Mouse (Mus musculus) erythroblast, adult 5-6 weeks (primary cell): ENCODE measurements around the gene Cdc14a. TPM values are rescaled to one million over a fixed set of nuclear protein-coding genes. Genes with fewer than 3 reads are reported as not detected.
"Not testable (repeated sequence)": the region's sequence is repeated elsewhere in the genome, so short reads cannot be mapped to it uniquely, and the experiment has no call there.

Source experiments
- ATAC-seq: replicated peaks from 2 replicates; pipeline ENCODE4 v1.8.0; 2016; ENCODE audit warnings: moderate number of reproducible peaks, mild to moderate bottlenecking, moderate TSS enrichment, inconsistent platforms; ENCODE audit not compliant: poor library complexity, low FRiP score, severe bottlenecking
- total RNA-seq, 2 experiments: library from RNA; stranded (forward) in 1 of 2; stranded (reverse) in 1 of 2; fragments of 150-400 nt in 1 of 2; fragments of 200-764, 138-1000 nt in 1 of 2; gene quantifications; 2 replicates each; pipeline versions ENCODE4 v1.2.3 to v1.2.4; 2015 to 2017; ENCODE audit warnings: low replicate concordance in 2 of 2

Cdc14a gene
- total RNA-seq, 2 experiments from 2014 or later, result 16.9 to 18.0 TPM

GRCm38 (mm10) chr3:116384319-116384718, 39.5 kb downstream of the Cdc14a start:
- ATAC-seq, result no peak

DNA sequence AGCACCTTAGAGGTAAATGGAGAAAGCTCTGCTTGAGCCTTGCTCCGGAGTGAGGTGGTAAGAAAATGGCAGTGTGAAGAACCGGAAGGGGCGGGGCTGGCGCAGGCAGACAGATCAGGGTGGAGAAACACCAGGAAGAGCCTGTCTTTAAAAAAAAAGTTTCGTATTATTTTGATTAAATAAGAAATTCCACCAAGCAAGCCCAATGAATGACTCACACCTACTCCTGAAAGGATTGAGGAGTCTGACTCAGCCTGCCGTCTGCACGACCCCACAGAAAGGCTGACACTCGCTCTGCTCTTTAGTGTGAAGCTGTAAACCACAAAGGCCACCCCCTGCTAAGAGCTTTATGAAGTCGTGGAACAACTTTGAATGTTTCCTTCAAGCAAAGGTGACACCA, 43.5 kb downstream of the Cdc14a start:
- ATAC-seq, result no peak

GRCm38 (mm10) chr3:116375442-116375841, 48.4 kb downstream of the Cdc14a start:
- ATAC-seq, result no peak

DNA sequence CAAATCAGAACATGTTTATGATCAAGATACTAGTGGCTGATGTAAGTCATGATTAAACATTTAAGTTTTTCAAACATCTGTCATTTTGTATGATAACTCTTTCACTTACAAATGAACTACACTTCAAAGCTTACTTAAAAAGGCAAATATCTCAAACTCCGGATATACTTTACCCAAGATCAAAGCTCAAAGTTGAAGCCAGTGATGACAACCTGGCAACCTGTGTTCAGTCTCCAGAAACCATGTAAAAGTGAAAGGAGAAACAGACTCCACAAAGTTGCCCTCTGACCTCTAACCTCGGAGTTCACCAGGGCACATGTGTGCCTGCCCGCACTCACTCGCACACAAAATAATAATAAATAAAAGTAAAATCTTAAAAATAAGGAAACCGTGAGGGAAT, 49.3 kb downstream of the Cdc14a start:
- ATAC-seq, result no peak

- no peak for ATAC-seq
These were observed 50.6 kb downstream of the Cdc14a start for GRCm38 (mm10) chr3:116373196-116373595.

GRCm38 (mm10) chr3:116368868-116369437, 54.9 kb downstream of the Cdc14a start:
- ATAC-seq, result no peak

DNA sequence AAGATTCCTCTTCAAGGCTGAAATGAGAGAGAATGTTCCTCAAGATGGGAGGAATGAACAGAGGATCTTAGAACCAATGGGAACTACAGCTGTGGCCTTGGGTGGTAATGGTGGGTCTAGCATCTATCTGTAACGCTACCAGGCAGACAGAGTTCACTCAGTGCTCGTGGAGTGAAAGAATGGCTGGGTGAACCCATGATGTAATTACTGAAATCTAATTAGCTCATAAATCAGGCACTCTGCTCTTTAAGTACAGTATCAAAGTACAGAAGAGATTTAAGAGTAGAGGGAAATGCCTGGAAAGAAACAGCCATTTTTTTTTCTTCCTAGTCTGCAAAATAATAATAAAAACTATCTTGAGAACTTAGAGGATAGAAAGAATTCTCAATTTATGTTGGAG, 57.7 kb downstream of the Cdc14a start:
- ATAC-seq, result no peak

- no peak for ATAC-seq
These were observed 61.9 kb downstream of the Cdc14a start for GRCm38 (mm10) chr3:116361906-116362305.

GRCm38 (mm10) chr3:116361101-116361500, 62.7 kb downstream of the Cdc14a start:
- ATAC-seq, result no peak

DNA sequence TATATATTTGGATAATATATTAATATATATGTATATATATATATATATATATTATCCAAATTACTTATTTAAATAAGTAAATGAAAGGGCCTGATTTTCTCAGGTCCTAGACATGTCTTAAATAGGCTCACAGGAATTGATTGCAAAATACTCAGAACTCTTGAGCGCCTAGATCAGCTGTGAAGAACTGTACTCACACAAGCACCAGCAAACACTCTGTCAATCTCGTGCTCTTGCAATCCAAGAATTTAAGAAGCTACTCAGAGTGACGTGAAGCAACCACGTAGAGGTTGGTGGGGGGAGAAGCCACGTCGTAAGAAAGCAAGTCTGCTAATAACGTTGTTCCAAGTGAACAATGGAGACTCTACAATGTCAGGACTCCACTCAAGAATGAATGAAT, 66.0 kb downstream of the Cdc14a start:
- no peak for ATAC-seq

- no peak for ATAC-seq
These were observed 66.7 kb downstream of the Cdc14a start for GRCm38 (mm10) chr3:116357180-116357579.

DNA sequence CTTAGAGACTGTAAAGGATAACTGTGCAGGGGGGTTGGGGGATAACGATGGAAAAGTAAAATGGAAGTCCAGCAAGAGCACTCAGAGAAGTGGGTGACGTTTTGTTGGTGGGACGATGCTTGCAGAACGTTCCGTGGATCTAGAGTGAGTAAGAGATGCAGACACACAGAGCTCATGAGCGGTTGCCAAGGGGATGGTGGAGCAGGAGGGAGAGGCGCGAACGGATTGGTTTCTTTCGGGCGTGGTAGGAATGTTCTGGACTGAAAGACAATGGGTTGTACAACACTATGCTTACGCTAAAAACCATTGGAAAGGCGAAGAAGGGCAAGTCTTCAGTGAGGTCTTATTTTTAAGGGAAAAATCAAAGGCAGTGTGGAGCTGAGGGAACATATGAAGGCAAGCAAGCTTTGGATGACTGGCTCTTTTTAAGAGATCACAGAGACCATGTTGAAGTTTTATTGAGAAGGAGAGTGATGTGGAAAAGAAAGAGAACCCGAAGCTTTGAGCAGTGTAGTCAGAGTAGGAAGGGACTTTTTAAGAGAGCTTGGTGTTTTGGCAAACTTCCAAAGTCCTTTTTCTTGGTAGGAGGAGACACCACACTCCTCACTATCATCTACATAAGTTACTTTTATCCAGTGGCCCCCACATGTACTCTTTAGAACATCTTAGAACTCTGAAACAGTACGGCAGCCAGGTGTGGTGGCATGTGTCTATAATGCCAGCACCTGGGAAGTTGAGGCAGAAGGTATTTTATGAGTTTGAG, 68.6 kb downstream of the Cdc14a start:
- ATAC-seq, result no peak

GRCm38 (mm10) chr3:116352486-116352885, 71.3 kb downstream of the Cdc14a start:
- no peak for ATAC-seq

- no peak for ATAC-seq
These were observed 73.4 kb downstream of the Cdc14a start for GRCm38 (mm10) chr3:116350389-116350967.

DNA sequence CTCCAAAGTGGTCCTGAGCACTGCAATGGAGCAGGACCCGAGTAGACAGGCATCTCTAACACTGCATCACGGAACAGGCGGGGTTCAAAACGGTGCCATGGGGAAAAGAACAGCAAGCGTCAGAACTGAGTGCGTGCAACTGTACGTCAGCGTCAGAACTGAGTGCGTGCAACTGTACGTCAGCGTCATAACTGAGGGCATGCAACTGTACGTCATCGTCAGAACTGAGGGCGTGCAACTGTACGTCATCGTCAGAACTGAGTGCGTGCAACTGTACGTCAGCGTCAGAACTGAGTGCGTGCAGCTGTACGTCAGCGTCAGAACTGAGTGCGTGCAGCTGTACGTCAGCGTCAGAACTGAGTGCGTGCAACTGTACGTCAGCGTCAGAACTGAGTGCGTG, 76.3 kb downstream of the Cdc14a start:
- ATAC-seq, result not testable (repeated sequence)

- no peak for ATAC-seq
These were observed 78.6 kb downstream of the Cdc14a start for GRCm38 (mm10) chr3:116345245-116345644.

DNA sequence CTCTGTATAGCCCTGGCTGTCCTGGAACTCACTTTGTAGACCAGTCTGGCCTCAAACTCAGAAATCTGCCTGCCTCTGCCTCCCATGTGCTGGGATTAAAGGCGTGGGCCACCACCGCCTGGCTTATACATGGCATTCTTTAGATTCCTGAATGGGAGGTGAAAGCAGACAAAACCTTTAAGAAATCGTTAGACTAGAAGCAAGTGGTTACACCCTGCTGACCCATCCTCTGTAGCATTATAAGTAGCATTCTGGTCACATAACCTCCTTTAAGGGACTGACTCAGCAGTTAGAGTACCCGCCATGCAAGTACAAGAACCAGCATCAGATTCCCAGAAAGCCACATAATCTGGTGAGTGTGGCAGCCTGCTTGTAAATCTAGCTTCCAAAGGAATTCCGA, 81.6 kb downstream of the Cdc14a start:
- no peak for ATAC-seq

- peak; percentile 95 for ATAC-seq
These were observed 82.7 kb downstream of the Cdc14a start for GRCm38 (mm10) chr3:116340950-116341624.

- ATAC-seq, result no peak
These were observed 83.6 kb downstream of the Cdc14a start for GRCm38 (mm10) chr3:116340281-116340680.

DNA sequence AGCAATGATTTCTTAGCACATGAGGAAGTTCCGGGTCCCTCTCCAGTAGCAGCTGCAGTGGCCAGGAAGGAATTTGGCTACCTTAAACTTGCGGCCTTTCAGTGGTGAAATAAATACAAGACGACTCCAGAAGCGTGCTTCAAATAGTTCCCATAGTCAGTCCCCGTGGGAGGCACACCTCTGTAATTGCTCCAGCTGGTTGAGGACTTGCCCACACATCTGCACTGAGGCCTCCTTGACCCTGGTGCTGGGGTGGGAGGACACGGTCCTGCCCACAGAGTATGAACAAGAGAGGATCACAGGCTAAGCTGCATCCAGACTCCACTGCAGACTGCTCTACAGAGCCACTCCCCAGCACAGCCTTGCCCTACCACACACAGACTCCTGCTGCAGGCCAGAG, 85.2 kb downstream of the Cdc14a start:
- no peak for ATAC-seq

- no peak for ATAC-seq
These were observed 86.0 kb downstream of the Cdc14a start for GRCm38 (mm10) chr3:116337840-116338239.
